9 mouse cellular contexts compared by ENCODE assay signal in the genomic region with DNA sequence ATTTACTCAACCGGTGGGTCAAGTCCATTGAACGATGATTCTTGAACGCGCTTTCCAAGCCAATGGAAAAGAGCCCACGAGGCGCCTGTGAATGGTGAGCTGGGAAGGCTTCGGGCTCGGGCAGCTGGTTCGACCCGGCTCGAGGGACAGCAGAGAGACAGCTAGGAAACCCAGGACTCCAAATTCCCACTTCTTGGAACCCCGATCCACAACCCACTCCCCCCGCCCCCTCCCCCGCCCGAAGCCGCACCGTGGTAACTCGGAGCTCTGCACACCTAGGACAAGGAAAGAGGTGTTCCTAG. TPM values are rescaled to one million over a fixed set of nuclear protein-coding genes. Genes with fewer than 3 reads are reported as not detected.
DNase-seq lines count a peak whose midpoint lies in the region; ATAC-seq and TF ChIP-seq lines count a peak whose summit lies in the region.
"Had no signal": no experiment of that assay in that cellular context is flagged by ENCODE, and none has a peak within 500 bp of the region (broad histone marks: within the 10 kb centered on the region; RNA-seq: fewer than 3 reads in every experiment).

No protein-coding gene starts in this region.

- H3K9me3 ChIP-seq in megakaryocyte, embryonic 14.5 days: peaks cover 5% of the 10 kb centered on the region; the same call in 1 of the 2 replicates
- no peaks in the 10 kb centered on the region for H3K9me3 ChIP-seq in forebrain, postnatal 0 days (ENCODE audit: low read length)
- no peaks in the 10 kb centered on the region for H3K9me3 ChIP-seq in liver, embryonic 14.5 days (ENCODE audit: control insufficient read depth, low read length)

- TF ChIP-seq EP300 in liver, embryonic 14.5 days (IDR thresholded peaks at IDR 0.05; ENCODE audit: low read depth): no peak

- H3K9ac ChIP-seq in forebrain, postnatal 0 days: no peak overlapping the region
- H3K9ac ChIP-seq in liver, embryonic 14.5 days (replicated peaks): no peak overlapping the region

- peaks cover 94% of the 10 kb centered on the region for H3K27me3 ChIP-seq in megakaryocyte, embryonic 14.5 days (replicated peaks)
- peaks cover 93% of the 10 kb centered on the region for H3K27me3 ChIP-seq in forebrain, postnatal 0 days (ENCODE audit: insufficient read depth, low read length)
- peaks cover 93% of the 10 kb centered on the region for H3K27me3 ChIP-seq in liver, embryonic 14.5 days (ENCODE audit: control insufficient read depth, insufficient read depth, low read length)

- H3K4me3 ChIP-seq in megakaryocyte, embryonic 14.5 days (replicated peaks): peak overlapping the region; percentile 81
- peak overlapping the region; percentile 36 for H3K4me3 ChIP-seq in forebrain, postnatal 0 days (ENCODE audit: low read depth, low read length)
- no peak overlapping the region for H3K4me3 ChIP-seq in liver, embryonic 14.5 days (ENCODE audit: insufficient read depth in 1 of 2, low read depth in 2 of 2, low read length in 2 of 2)

- no peak for ATAC-seq in megakaryocyte, adult 5-6 weeks (ENCODE audit: poor library complexity, severe bottlenecking)
- no peak for ATAC-seq in forebrain, postnatal 0 days
- ATAC-seq in liver, embryonic 14.5 days (ENCODE audit: insufficient read depth): no peak
- ATAC-seq: inflammation-experienced regulatory T-cells, adult 6 months had no signal

- H3K4me2 ChIP-seq in forebrain, postnatal 0 days (ENCODE audit: low read depth): peak overlapping the region; percentile 65
- peak overlapping the region; percentile 41 for H3K4me2 ChIP-seq in liver, embryonic 14.5 days (ENCODE audit: low read depth)

- peaks cover 52% of the 10 kb centered on the region for H3K36me3 ChIP-seq in megakaryocyte, embryonic 14.5 days (replicated peaks; ENCODE audit: low read length)
- H3K36me3 ChIP-seq in forebrain, postnatal 0 days (ENCODE audit: insufficient read depth): no peaks in the 10 kb centered on the region
- H3K36me3 ChIP-seq in liver, embryonic 14.5 days (replicated peaks; ENCODE audit: control insufficient read depth, insufficient read depth, low read depth): no peaks in the 10 kb centered on the region

- WGBS in forebrain, postnatal 0 days: 4% methylated on average over 18 of the region's 18 CpGs
- WGBS in liver, embryonic 14.5 days (ENCODE audit: insufficient replicate concordance): 3% methylated on average over 18 of the region's 18 CpGs

- TF ChIP-seq CTCF in forebrain, postnatal 0 days (IDR thresholded peaks at IDR 0.05; ENCODE audit: low read depth): no peak
- no peak for TF ChIP-seq CTCF in liver, embryonic 14.5 days (IDR thresholded peaks at IDR 0.05; ENCODE audit: low read depth)

- no peak overlapping the region for H3K27ac ChIP-seq in forebrain, postnatal 0 days (ENCODE audit: low read depth, low read length)
- no peak overlapping the region for H3K27ac ChIP-seq in liver, embryonic 14.5 days

- peaks cover 49% of the 10 kb centered on the region for H3K4me1 ChIP-seq in megakaryocyte, embryonic 14.5 days
- H3K4me1 ChIP-seq in forebrain, postnatal 0 days (ENCODE audit: insufficient read depth): peaks cover 4% of the 10 kb centered on the region; the same call in 1 of the 2 replicates
- H3K4me1 ChIP-seq in liver, embryonic 14.5 days (replicated peaks; ENCODE audit: control insufficient read depth in 2 of 2, insufficient read depth in 2 of 2, low read length in 1 of 2): no peaks in the 10 kb centered on the region; a peak in 1 of 4 replicates

- DNase-seq in forebrain, postnatal 0 days: no peak
- no peak for DNase-seq in liver, embryonic 14.5 days (ENCODE audit: low read depth in 3 of 3, low spot score in 3 of 3)
- no peak for DNase-seq in urinary bladder, adult 2 months (ENCODE audit: low spot score)
- no peak for DNase-seq in frontal cortex, postnatal 14 days (ENCODE audit: low spot score in 2 of 2)
- DNase-seq in c-Kit-positive CD71-positive TER-119-positive erythroid progenitor cells, embryonic 14.5 days (ENCODE audit: low spot score): no peak

RNA-seq across cellular contexts. Expression of a gene that starts 0.3 kb away (rescaled TPM):
- 1.3 TPM in 1 of 2 replicates, not detected in the other for polyA plus RNA-seq in megakaryocyte, embryonic 14.5 days (2012; ENCODE audit: insufficient read depth, low replicate concordance)
- not detected in 2 replicates for total RNA-seq in megakaryocyte, adult 5-6 weeks (2015)
- 0.37 TPM in 1 of 2 replicates, not detected in the other for total RNA-seq in megakaryocyte, adult 5-6 weeks (2017)
- total RNA-seq in forebrain, postnatal 0 days (2014; rRNA removed): not detected in 2 replicates
- polyA plus RNA-seq in forebrain, postnatal 0 days (2015; fragmentation: Nextera tagmentation; extraction: Ambion mirVana): 0.13 and 0.42 TPM in 2 replicates
- 0.16 TPM in 2 replicates for polyA plus RNA-seq in liver, embryonic 14.5 days (2012; rRNA removed)
- polyA plus RNA-seq in liver, embryonic 14.5 days (2014; fragmentation: Nextera tagmentation; extraction: Ambion mirVana): 0.10 TPM in 1 of 2 replicates, not detected in the other
- polyA plus RNA-seq in urinary bladder, adult 2 months (2012; rRNA removed): 0.09 and 0.14 TPM in 2 replicates
- total RNA-seq: common myeloid progenitor, adult 5-6 weeks had no signal
- polyA plus RNA-seq: inflammation-experienced regulatory T-cells, adult 6 months had no signal

RNA-seq across cellular contexts. Expression of a gene that starts 11.9 kb away (rescaled TPM):
- 2.0 TPM in 1 of 2 replicates, not detected in the other for polyA plus RNA-seq in megakaryocyte, embryonic 14.5 days (2012; ENCODE audit: insufficient read depth, low replicate concordance)
- not detected in 2 replicates for total RNA-seq in megakaryocyte, adult 5-6 weeks (2015)
- total RNA-seq in megakaryocyte, adult 5-6 weeks (2017): not detected in 2 replicates
- total RNA-seq in forebrain, postnatal 0 days (2014; rRNA removed): not detected in 2 replicates
- polyA plus RNA-seq in forebrain, postnatal 0 days (2015; fragmentation: Nextera tagmentation; extraction: Ambion mirVana): not detected in 2 replicates
- 0.01 and 0.03 TPM in 2 replicates for polyA plus RNA-seq in liver, embryonic 14.5 days (2012; rRNA removed)
- polyA plus RNA-seq in liver, embryonic 14.5 days (2014; fragmentation: Nextera tagmentation; extraction: Ambion mirVana): not detected in 2 replicates
- 0.03 and 0.04 TPM in 2 replicates for polyA plus RNA-seq in urinary bladder, adult 2 months (2012; rRNA removed)
- total RNA-seq: common myeloid progenitor, adult 5-6 weeks had no signal
- polyA plus RNA-seq: inflammation-experienced regulatory T-cells, adult 6 months had no signal

Comparison
In these comparisons a context has a peak if more than half of its experiments do, and no peak if none do; other contexts are left out.
1. H3K4me3 ChIP-seq: peak in megakaryocyte, embryonic 14.5 days (single experiment) and forebrain, postnatal 0 days (single experiment); none in liver, embryonic 14.5 days (0 of 2).